Mouse (Mus musculus) lung, postnatal 14 days (tissue): ENCODE data around the gene Capn7.

Experiments
- DNase-seq: peaks from one replicate; pipeline ENCODE4 v3.0.0; 2021

Gene Capn7

GRCm38 (mm10) chr14:31397353-31397752 is 60.9 kb downstream of the Capn7 start:
- DNase-seq: no peak

DNA sequence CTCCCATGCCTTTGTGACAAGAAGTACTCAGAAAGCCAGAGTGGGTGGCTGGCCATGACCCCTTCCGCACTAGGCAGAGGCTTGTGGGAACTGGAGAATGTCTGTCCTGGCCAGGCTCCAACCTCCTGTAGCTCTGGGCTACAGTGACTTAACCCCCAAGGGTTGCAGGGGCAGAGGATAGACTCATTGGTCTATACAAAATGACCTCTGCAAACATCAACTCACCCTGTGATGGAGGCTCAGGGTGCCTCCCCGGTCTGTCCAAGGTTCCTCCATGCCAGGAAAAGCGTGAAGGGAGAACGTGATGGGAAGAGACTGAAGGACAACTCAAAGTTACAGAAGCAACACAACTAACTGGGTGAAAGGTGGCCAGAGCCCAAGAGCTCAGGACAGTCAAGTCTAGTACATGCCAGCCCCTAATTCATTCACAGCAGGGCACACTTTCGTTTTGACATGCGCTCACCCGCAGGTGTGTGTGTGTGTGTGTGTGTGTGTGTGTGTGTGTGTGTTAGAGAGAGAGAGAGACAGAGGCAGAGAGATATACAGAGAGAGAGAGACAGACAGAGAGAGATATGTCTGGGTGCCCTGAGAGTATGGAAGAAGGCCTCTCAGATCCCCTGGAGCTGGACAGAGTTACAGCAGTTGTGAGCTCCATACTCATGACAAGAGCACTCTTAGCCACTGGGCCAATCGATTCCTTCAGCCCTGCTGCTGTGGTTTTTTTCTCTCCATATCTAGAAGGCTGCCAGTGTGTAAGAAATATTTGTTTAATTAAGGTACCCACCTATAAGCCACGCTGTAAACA is 61.6 kb downstream of the Capn7 start:
- DNase-seq: no peak

- no peak for DNase-seq
Observed at GRCm38 (mm10) chr14:31398819-31399218, 62.4 kb downstream of the Capn7 start.

GRCm38 (mm10) chr14:31399271-31399670 is 62.8 kb downstream of the Capn7 start:
- no peak for DNase-seq

GRCm38 (mm10) chr14:31400246-31400645 is 63.8 kb downstream of the Capn7 start:
- DNase-seq: no peak

DNA sequence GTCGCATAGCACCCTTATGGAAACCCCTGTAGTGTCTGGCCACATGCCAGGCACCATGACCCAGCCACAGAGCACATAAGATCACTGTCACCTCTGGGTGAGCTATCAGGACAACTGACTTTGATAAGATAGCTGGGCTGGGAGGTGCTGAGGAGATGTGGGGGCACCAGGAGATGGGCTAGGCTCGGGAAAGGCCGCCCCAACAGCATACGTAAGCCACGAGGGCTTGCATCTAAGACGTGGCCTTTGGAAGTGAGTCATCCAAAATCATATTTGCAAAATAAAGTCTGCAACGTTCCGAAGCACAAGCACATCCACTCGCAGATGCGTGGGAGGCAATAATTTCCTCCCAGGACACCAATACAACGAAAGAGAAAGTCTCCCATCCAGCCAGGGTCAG is 64.5 kb downstream of the Capn7 start:
- DNase-seq: no peak

DNA sequence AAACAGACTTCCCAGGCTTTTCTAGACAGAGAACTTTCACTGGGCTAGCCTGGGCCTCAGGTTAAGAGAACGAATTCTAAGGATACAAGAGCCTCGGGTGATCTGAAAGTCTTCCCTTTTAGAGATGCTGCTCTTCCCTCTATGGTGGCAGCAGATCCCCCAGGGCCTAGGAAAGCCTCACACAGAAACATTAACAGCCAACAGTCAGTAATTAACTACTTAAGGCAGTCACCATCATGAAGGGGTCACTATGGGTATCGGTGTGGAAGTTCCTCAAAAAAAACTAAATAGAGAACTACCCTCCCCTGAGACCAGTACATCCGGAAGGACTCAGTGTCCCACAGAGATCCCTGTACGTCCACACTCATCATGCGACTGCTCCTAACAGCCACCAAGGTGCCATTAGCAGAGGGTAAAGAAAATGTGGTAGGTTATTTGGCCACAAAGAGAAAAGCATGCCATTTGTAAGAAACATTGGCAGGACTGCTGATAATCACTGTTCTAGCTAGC is 65.5 kb downstream of the Capn7 start:
- DNase-seq: no peak

DNA sequence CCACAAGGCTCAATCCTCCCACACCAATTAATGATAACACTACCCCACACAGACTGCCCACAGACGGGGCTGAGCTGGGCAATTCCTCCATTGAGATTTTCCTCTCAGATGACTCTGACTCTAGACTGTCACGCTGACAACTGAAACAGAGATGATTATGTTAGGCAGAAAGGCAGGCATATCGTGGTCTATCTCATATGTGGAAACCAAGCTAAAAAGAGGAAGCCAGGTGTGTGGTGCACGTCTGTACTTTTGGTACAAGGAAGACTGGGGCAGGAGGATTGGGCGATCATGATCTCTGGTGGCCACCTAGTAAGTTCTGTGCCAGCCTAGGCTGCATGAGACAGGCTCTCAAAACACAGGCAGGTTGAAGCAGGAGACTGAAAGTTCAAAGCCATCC is 66.3 kb downstream of the Capn7 start:
- DNase-seq: no peak

GRCm38 (mm10) chr14:31403556-31403955 is 67.1 kb downstream of the Capn7 start:
- DNase-seq: no peak

GRCm38 (mm10) chr14:31403995-31404394 is 67.6 kb downstream of the Capn7 start:
- DNase-seq: no peak

DNA sequence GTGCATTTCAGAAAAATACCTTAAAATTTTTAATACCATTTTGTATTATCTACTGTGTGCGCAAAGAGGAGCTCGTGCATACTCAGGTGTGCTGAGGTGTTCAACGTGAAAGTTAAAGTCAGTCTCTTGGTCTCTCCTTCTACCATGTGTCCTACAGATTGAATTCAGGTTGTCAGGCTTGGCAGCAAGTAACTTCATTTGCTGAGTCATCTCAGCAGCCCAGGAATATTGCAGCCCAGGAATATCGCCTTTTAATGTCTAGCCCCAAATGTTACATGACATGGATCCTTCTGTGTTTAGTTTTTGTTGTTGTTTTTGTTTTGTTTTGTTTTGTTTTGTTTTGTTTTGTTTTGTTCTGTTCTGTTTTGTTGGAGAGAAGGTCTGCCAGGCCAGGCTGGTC is 68.2 kb downstream of the Capn7 start:
- DNase-seq: no peak

- no peak for DNase-seq
Observed at GRCm38 (mm10) chr14:31405652-31406051, 69.2 kb downstream of the Capn7 start.

GRCm38 (mm10) chr14:31406154-31406810 is 69.8 kb downstream of the Capn7 start:
- no peak for DNase-seq

DNA sequence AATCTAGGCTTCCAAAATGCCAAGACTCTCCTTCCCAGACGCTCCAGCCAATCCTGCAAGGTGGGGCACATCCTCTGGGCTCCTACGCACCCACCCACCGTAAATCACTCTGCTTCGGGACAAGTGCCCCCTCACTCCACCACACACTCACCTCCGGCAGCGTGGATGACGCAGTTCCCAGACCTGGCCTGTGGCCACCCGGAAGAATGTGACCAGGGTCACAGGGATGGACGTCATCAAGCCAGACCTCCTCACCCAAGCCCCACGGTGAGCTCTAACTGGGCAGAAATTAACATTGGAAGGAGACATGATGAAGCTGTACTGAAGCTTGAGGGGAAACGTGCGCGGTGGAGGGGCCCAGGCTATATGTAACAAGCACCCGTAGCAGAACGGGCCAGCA is 70.8 kb downstream of the Capn7 start:
- no peak for DNase-seq

GRCm38 (mm10) chr14:31407911-31408604 is 71.6 kb downstream of the Capn7 start:
- DNase-seq: no peak

DNA sequence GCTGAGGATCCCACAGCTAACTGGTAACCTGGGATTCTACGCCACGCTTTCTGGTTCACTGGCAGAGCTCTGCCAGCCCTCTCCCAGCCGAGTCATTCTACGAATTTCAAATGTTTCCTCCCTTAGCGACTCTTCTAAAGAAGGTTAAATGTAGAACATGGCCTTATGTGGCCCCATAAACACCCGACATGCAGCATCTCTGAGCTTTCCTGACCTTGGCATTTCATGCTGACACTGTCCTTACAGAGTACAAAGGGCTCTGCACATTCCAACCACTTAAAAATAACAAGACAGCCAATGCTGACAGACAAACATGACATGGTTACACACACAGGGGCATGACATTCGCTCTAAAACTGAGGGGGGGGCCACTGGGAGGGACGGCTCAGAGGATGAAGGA is 72.2 kb downstream of the Capn7 start:
- DNase-seq: no peak

DNA sequence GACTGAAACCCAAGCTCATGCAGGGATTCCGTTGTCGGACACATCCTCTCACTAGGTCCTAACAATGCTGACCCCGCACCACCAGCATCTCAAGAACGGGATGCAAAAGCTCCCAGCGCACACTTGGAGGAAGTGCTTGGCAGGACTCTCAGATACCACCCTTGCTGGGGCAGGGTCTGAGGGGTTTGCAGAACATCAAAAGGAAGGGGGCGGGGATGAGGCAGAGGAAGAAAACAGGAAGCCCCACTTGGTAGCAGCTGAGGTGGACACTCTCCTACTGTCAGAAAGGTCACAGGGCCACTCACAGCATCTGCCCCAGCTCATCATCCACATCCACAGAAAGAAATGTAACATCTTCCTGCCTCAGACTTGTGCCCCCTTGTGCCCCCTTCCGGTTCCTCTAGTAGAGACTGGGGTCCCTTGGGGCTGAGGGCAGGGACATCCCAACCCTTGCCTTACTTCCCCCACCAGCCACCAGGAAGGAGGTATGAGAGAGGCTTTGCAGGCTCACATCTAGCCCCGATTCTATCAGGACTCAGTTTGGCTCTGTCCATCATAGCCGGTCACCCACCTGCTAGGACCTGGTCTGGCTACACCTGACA is 73.8 kb downstream of the Capn7 start:
- no peak for DNase-seq

DNA sequence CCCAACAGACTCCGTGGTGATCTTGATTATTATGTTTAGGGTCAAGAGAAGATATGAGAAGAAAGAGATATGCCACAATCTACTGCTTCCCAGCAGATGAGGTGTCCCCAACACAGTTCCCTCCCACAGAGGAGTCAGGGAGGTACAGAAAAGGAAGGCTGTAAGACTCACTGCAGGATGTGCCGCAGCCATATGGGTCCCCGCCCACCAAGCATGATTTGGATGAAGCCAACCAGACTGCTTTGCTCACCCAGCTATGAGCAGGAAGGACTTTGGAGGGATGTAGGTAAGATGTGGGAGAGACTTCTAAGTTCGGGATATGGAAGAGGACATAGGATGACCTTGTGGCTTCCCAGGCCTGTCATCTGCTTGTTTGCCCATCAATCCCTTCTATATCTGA is 74.3 kb downstream of the Capn7 start:
- no peak for DNase-seq

- DNase-seq: peak; percentile 51
Observed at GRCm38 (mm10) chr14:31412651-31413056, 76.2 kb downstream of the Capn7 start.

GRCm38 (mm10) chr14:31413475-31414086 is 77.1 kb downstream of the Capn7 start:
- DNase-seq: no peak

- DNase-seq: no peak
Observed at GRCm38 (mm10) chr14:31414235-31414966, 78.0 kb downstream of the Capn7 start.

DNA sequence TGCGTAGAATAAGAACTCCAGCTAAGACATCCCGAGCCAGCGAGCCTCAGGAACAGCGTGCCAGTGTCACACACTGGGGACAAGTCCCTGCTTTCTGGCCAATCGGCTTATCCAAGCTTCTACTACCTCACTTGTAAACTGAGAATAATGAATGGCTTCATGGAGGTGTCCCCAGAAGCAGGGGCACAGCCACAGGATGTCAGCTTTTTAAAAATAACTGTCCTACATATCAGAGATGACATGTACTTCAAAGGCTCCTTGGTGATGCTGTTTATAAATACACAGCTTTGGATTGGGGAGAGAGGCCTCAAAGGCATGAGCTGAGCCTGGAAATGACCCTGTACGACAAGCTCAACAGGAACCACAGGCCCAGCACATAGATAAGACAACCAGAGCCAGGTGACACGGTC is 78.5 kb downstream of the Capn7 start:
- no peak for DNase-seq
